Mouse (Mus musculus) heart, embryonic 14.5 days (tissue): ENCODE results near the gene Akap13. TPM values are rescaled to one million over a fixed set of nuclear protein-coding genes. Genes with fewer than 3 reads are reported as not detected.

Experiments used
- ATAC-seq: fragments of 200-750 bp; cut with Nextera tagmentation; 2 replicates; pipeline ENCODE4 v1.8.0; 2017; ENCODE audit warnings: low read depth, moderate TSS enrichment; ENCODE audit not compliant: insufficient number of reproducible peaks, insufficient read depth, low FRiP score
- H3K27ac ChIP-seq, 2 experiments: fragments of 200-500 bp in 1 of 2; fragments of 300-500 bp in 1 of 2; sonication (generic) in 1 of 2; replicated peaks in 1 of 2; 2 replicates each; pipeline ENCODE4 v1.5.1; 2012 to 2014; ENCODE audit warnings: low read depth in 2 of 2, low read length in 2 of 2, control low read depth in 1 of 2, mild to moderate bottlenecking in 1 of 2, mixed read lengths in 1 of 2; ENCODE audit not compliant: control insufficient read depth in 1 of 2, insufficient read depth in 1 of 2
- H3K27me3 ChIP-seq: fragments of 300-500 bp; sonication (generic); 2 replicates; pipeline ENCODE4 v1.6.1; 2014; ENCODE audit warnings: mild to moderate bottlenecking, low read length, control low read depth; ENCODE audit not compliant: control insufficient read depth, insufficient read depth
- H3K36me3 ChIP-seq: fragments of 300-500 bp; sonication (generic); 2 replicates; pipeline ENCODE4 v1.6.1; 2014; ENCODE audit warnings: mild to moderate bottlenecking, control low read depth, low read length, mixed read lengths; ENCODE audit not compliant: control insufficient read depth, insufficient read depth
- H3K4me1 ChIP-seq, 2 experiments: fragments of 200-500 bp in 1 of 2; fragments of 300-500 bp in 1 of 2; sonication (generic) in 1 of 2; 2 replicates each; pipeline ENCODE4 v1.6.1; 2012 to 2014; ENCODE audit warnings: low read length in 2 of 2, control low read depth in 1 of 2, mixed read lengths in 1 of 2; ENCODE audit not compliant: control insufficient read depth in 2 of 2, insufficient read depth in 2 of 2
- H3K4me2 ChIP-seq: fragments of 300-500 bp; sonication (generic); 2 replicates; pipeline ENCODE4 v1.6.1; 2014; ENCODE audit warnings: mild to moderate bottlenecking, low read length
- H3K4me3 ChIP-seq, 2 experiments: fragments of 200-500 bp in 1 of 2; fragments of 300-500 bp in 1 of 2; sonication (generic) in 1 of 2; 2 replicates each; pipeline ENCODE4 v1.5.1; 2012 to 2014; ENCODE audit warnings: low read length in 2 of 2, mild to moderate bottlenecking in 2 of 2, control low read depth in 1 of 2, low read depth in 1 of 2, moderate library complexity in 1 of 2; ENCODE audit not compliant: control insufficient read depth in 1 of 2, insufficient read depth in 1 of 2
- H3K9ac ChIP-seq: fragments of 300-500 bp; sonication (generic); 2 replicates; pipeline ENCODE4 v1.6.1; 2014; ENCODE audit warnings: mild to moderate bottlenecking, low read length
- H3K9me3 ChIP-seq: fragments of 300-500 bp; sonication (generic); 2 replicates; pipeline ENCODE4 v1.6.1; 2016; ENCODE audit warnings: low read length, control low read depth; ENCODE audit not compliant: control insufficient read depth
- WGBS: fragments of 180-500 bp; shearing (Covaris S2); extraction: QIAGEN DNeasy Blood & Tissue Kit; methylation state at CpG from one replicate; pipeline ENCODE4 v1.1.7; 2014; 5-methylcytosine and 5-hydroxymethylcytosine counted together
- polyA plus RNA-seq: library from polyadenylated mRNA; unstranded; fragments of >200 nt; fragmentation: Nextera tagmentation; extraction: Ambion mirVana; gene quantifications from 2 replicates; pipeline ENCODE4 v1.2.1, GENCODE M21; 2014

Akap13 gene
- polyA plus RNA-seq, 1 experiment from 2014 or later: 54.9 TPM

DNA sequence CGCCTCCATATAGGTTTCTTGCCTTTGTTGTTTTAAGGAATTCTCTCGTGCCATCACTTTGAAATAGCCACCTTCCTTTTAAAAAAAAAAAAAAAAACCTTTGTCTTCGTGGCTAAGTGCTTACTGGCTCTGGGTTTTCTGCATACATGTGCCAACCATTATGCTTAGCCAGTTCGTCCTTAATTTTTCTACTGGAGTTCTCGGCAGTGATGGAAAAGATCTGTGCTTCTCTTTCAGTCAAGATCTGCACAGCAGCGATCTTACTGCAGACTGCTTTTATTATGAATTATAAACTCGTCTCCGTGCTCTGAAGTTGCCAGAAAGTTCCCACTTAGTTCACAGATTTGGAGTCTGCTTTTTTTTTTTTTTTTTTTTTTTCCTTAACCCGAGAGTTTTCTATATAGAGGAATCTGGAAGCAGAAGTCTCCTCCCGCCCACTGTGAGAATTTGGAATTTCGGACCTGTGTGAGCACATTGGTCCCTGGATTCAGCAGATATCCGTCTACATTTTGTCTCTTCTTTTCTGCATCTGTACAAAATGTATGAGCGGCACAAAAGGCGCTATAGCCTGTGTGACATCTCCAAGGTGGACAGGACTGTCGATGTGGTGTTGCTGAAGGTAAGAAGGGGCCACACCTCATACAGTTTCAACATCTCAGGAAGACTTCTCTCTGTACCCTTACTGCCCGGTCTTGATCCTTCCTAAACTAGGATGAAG lies 187.7 kb downstream of the Akap13 start:
- H3K4me2 ChIP-seq: peak overlapping the region; percentile 68
- H3K9me3 ChIP-seq: no peaks in the 10 kb centered on the region
- WGBS: 45% methylated on average over 16 of the region's 16 CpGs
- no peaks in the 10 kb centered on the region for H3K27me3 ChIP-seq
- H3K9ac ChIP-seq: peak overlapping the region; percentile 61
- no peaks in the 10 kb centered on the region for H3K36me3 ChIP-seq
- no peak for ATAC-seq
- H3K27ac ChIP-seq: peak overlapping the region; percentile 48 to 90
- H3K4me1 ChIP-seq: peaks cover 11 to 50% of the 10 kb centered on the region in 2 experiments
- H3K4me3 ChIP-seq: peak overlapping the region; percentile 13 to 30; a peak in 3 of 4 replicates

DNA sequence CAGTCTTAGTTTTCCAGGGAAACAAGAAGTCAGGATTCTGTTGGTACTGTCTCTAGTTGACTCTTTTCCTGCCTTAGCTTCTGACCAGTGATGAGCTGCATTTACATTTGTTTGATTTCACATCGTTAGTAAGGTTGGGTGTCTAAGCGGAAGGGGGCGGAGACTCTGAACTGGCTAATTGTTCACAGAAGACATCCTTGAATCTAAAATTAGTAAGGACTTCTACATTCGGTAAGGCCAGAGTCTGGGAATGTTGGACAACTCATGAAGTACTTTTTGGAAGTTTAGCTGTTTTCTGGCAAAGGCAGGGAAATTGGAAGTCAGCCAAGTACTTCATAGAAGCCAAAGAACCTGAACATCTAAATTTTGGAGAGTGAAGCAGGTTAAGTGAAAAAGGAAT lies 188.7 kb downstream of the Akap13 start:
- Histone ChIP-seq H3K4me3 (peak overlapping the region in 1 of 2 experiments; percentile 30; a peak in 3 of 4 replicates), H3K27me3 (no peaks in the 10 kb centered on the region), H3K4me1 (peaks cover 11 to 52% of the 10 kb centered on the region in 2 experiments), H3K27ac (peak overlapping the region; percentile 48 to 90; a peak in 3 of 4 replicates), H3K4me2 (peak overlapping the region; percentile 68), H3K36me3 (no peaks in the 10 kb centered on the region), H3K9ac (0 out of 2 replicates have a peak overlapping the region, but pooled peaks have one; percentile 38), H3K9me3 (no peaks in the 10 kb centered on the region)
- 44% methylated on average over 4 of the region's 4 CpGs for WGBS
- no peak for ATAC-seq

DNA sequence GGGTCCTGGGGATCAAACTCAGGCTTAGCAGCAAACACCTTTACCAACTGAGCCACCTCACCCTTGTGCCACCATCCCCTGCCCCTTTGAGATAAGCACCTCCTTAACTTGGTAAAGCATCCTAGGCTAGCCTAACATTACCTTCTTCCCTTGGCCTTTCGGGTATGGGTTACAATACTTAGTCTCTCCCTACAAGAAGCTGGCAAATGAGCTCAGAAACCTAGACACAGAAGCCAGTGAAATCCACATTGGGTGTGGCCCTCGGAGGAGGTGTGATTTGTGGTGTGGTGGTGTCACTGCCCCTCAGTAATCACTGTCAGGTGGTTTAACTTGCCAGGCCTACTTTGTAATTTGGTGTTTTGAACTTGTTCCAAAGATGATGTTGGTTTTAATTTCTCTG lies 189.3 kb downstream of the Akap13 start:
- 72% methylated on average over 2 of the region's 2 CpGs for WGBS
- no peaks in the 10 kb centered on the region for H3K36me3 ChIP-seq
- peak overlapping the region in 1 of 2 experiments; percentile 30; a peak in 1 of 4 replicates for H3K4me3 ChIP-seq
- H3K4me2 ChIP-seq: peak overlapping the region; percentile 68
- H3K27me3 ChIP-seq: no peaks in the 10 kb centered on the region
- no peak overlapping the region for H3K9ac ChIP-seq
- H3K9me3 ChIP-seq: no peaks in the 10 kb centered on the region
- peak overlapping the region in 1 of 2 experiments; percentile 90; a peak in 2 of 4 replicates for H3K27ac ChIP-seq
- H3K4me1 ChIP-seq: peaks cover 11 to 52% of the 10 kb centered on the region in 2 experiments
- no peak for ATAC-seq

DNA sequence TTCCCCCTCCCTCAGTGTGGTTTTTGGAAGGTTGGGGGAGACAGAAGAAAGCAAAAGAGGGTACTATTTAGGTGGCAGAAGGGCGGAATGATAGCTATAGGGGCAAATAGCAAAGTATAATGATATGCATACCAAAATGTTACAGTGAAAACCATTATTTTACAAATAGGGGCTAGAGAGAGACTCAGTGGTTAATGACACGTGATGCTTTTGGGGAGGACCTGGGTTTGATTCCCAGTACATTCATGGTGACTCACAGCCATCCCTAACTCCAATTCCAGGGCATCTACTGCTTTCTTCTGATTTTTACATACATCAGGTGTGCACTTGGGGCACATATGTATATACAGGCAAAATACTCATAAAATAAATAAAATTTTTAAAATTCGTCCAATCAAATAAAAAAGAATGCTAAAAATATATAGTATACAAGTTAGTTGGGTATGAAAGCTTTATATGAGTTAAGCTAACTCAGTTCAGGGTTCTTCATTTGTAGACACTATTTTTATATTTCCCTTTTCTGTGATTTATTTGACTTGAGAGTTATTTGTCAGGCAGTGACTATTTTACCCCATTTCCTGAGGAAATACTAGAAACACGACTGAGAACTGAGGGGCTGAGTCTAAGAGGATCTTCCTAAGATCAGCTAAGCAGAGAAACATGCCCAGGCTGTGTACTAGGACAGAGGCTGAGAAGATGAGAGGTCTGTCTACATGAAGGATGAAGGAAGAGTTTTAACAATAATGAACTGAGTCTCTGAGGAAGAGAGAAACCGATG lies 190.0 kb downstream of the Akap13 start:
- no peak overlapping the region for H3K4me3 ChIP-seq
- H3K4me2 ChIP-seq: peak overlapping the region; percentile 68
- H3K4me1 ChIP-seq: peaks cover 11 to 52% of the 10 kb centered on the region in 2 experiments
- no peaks in the 10 kb centered on the region for H3K27me3 ChIP-seq
- H3K9me3 ChIP-seq: no peaks in the 10 kb centered on the region
- no peak overlapping the region for H3K27ac ChIP-seq
- no peak overlapping the region for H3K9ac ChIP-seq
- 70% methylated on average over 5 of the region's 5 CpGs for WGBS
- no peak for ATAC-seq
- H3K36me3 ChIP-seq: 0 out of 2 replicates have a peak, but pooled peaks cover 4% of the 10 kb centered on the region

DNA sequence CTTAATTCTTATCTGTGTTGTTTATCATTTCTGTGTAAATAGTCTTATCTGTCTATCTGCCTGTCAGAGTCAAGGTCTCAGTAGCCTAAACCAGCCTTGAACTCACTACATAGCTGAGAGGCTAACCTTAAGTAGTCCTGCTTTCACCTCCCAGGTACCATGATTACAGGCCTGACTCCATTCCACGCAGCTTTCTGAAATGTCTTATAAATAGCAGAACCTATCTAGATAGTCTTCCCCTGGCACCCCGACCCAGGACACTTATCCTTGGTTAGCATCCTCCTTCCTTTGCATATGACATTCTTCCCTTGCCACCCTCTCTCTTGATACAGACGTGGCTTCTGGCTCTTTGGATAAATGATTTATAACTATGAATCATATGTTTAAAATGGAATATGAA lies 192.7 kb downstream of the Akap13 start:
- H3K27ac ChIP-seq: no peak overlapping the region
- H3K4me1 ChIP-seq: peaks cover 5 to 26% of the 10 kb centered on the region in 2 experiments
- no peaks in the 10 kb centered on the region for H3K9me3 ChIP-seq
- 75% methylated on average over 3 of the region's 3 CpGs for WGBS
- no peaks in the 10 kb centered on the region for H3K27me3 ChIP-seq
- H3K4me2 ChIP-seq: no peak overlapping the region
- H3K9ac ChIP-seq: no peak overlapping the region
- H3K36me3 ChIP-seq: 0 out of 2 replicates have a peak, but pooled peaks cover 4% of the 10 kb centered on the region
- H3K4me3 ChIP-seq: no peak overlapping the region
- no peak for ATAC-seq

DNA sequence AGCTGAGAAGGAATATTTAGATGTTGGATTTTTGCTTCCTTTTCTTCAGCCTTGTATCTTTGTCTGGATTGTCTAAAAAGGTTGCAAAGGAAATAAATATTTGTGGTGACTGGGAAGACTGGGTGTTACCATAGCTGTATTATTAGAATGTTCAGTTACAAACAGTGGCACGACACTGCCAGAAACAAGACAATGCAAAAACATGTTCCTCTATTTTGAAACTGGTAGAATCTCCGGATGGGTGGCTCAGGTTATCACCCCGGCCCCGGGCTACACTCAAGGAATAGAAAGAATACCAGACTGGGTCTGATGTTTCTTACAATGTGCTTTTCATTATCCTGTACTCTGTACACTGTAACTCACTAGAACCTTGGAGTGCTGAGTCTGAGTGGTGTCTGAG lies 193.6 kb downstream of the Akap13 start:
- Histone ChIP-seq H3K4me2 (no peak overlapping the region), H3K4me3 (no peak overlapping the region), H3K27me3 (no peaks in the 10 kb centered on the region), H3K9me3 (no peaks in the 10 kb centered on the region), H3K27ac (no peak overlapping the region), H3K36me3 (0 out of 2 replicates have a peak, but pooled peaks cover 4% of the 10 kb centered on the region), H3K9ac (no peak overlapping the region), H3K4me1 (peaks cover 5 to 17% of the 10 kb centered on the region in 2 experiments)
- 78% methylated on average over 4 of the region's 4 CpGs for WGBS
- ATAC-seq: no peak

DNA sequence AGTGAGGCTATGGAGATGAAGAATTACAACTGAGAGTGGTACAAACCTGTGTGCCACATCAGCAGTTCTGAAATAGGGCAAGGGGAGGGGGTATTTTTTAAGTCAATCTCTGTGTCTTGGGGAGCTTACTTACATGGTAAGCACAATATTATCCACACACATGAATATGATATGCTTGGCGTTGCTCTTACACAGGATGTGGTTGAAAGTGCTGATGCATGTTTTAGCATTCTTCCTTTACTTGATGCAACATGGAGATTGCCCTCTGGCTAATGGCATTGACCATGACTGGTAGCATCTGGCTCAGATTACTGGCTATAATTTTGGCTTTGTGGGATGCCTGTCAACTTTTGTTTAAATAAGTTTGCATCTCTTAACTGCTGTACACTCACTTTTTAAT lies 194.6 kb downstream of the Akap13 start:
- no peaks in the 10 kb centered on the region for H3K9me3 ChIP-seq
- H3K4me3 ChIP-seq: no peak overlapping the region
- H3K36me3 ChIP-seq: 0 out of 2 replicates have a peak, but pooled peaks cover 4% of the 10 kb centered on the region
- 78% methylated on average over 1 of the region's 1 CpGs for WGBS
- no peak overlapping the region for H3K27ac ChIP-seq
- H3K9ac ChIP-seq: no peak overlapping the region
- no peak overlapping the region for H3K4me2 ChIP-seq
- peaks cover 2 to 12% of the 10 kb centered on the region in 2 experiments; a peak in 3 of 4 replicates for H3K4me1 ChIP-seq
- H3K27me3 ChIP-seq: no peaks in the 10 kb centered on the region
- no peak for ATAC-seq
